Comparison of ENCODE assay signal across 8 mouse cellular contexts in the genomic region with DNA sequence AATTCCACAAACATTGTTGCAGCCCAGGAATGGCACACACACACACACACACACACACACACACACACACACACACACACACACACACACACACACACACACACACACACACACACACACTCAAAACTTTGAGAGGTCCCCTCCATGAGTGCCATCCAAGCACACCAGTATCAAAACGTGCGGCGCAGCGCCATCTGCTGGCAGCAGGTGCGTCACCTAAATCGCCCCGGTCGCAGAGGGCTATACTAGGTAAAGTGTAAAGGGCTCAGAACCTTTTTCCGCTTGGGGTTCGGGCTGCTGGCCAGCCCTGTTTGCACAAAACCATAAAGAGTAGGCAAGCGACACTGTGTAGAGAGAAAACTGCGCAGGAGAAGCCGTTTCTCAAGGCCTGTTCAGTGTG.
DNase-seq lines count a peak whose midpoint lies in the region; ATAC-seq lines count a peak whose summit lies in the region.

No protein-coding gene starts in this region.

- DNase-seq in Muller cell, postnatal 12 days (ENCODE audit: inconsistent ontology term), result peak; percentile 58
- DNase-seq in c-Kit-positive CD71-positive TER-119-positive erythroid progenitor cells, embryonic 14.5 days (ENCODE audit: low spot score), result peak; percentile 44
- DNase-seq in forelimb bud, embryonic 11.5 days (ENCODE audit: low read depth, low spot score), result peak; percentile 88
- DNase-seq in layer of hippocampus, postnatal 14 days (ENCODE audit: low spot score in 2 of 2), result peak; percentile 78 to 79
- peak; percentile 79 for DNase-seq in lung, postnatal 10 days
- DNase-seq in right cerebral cortex, adult 2 months (ENCODE audit: low spot score in 2 of 2), result peak; percentile 83 to 86
- DNase-seq in B cell, adult 2 months, result no peak

- H3K27ac ChIP-seq in hindbrain, embryonic 15.5 days (replicated peaks), result no peak overlapping the region

- H3K36me3 ChIP-seq in hindbrain, embryonic 15.5 days, result no peaks in the 10 kb centered on the region

- WGBS in hindbrain, embryonic 15.5 days, result 2% methylated on average over 13 of the region's 13 CpGs

- peaks cover 15% of the 10 kb centered on the region; the same call in 1 of the 2 replicates for H3K4me1 ChIP-seq in hindbrain, embryonic 15.5 days (replicated peaks)

- no peaks in the 10 kb centered on the region for H3K9me3 ChIP-seq in hindbrain, embryonic 15.5 days

- H3K4me2 ChIP-seq in hindbrain, embryonic 15.5 days, result 0 out of 2 replicates have a peak overlapping the region, but pooled peaks have one; percentile 20

- H3K4me3 ChIP-seq in hindbrain, embryonic 15.5 days, result no peak overlapping the region

- 0 out of 2 replicates have a peak, but pooled peaks have one; percentile 79 for ATAC-seq in hindbrain, embryonic 15.5 days (ENCODE audit: low FRiP score, low read depth)

- H3K27me3 ChIP-seq in hindbrain, embryonic 15.5 days, result peaks cover 25% of the 10 kb centered on the region; the same call in 1 of the 2 replicates

- H3K9ac ChIP-seq in hindbrain, embryonic 15.5 days, result no peak overlapping the region

Comparison
In these comparisons a context has a peak if more than half of its experiments do, and no peak if none do; other contexts are left out.
1. DNase-seq: peak in Muller cell, postnatal 12 days (single experiment), c-Kit-positive CD71-positive TER-119-positive erythroid progenitor cells, embryonic 14.5 days (single experiment), forelimb bud, embryonic 11.5 days (single experiment), layer of hippocampus, postnatal 14 days (2 of 2), lung, postnatal 10 days (single experiment) and right cerebral cortex, adult 2 months (2 of 2); none in B cell, adult 2 months (0 of 2).